Comparison of ENCODE assay signal across 10 mouse cellular contexts in the genomic region with DNA sequence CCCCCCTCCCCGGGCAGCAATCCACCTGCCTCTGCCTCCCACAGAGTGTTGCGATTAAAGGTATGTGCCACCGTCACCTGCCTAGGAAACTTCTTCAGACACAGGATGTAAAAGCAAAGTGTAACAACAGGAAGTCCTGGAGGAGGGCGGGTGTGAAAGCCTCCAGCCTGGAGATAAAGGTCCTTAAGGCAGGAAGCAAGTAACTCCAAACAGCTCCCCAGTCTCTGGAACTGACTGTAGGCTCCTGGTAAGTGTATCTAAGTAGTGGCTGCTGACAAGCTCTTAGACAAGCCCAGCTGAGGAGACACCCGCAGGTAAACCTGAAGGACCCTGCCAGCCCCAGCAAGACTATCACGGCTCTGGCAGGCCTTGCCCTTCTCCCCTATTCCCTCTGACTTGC. TPM values are rescaled to one million over a fixed set of nuclear protein-coding genes. Genes with fewer than 3 reads are reported as not detected.
DNase-seq lines count a peak whose midpoint lies in the region; TF ChIP-seq lines count a peak whose summit lies in the region.
"Had no signal": no experiment of that assay in that cellular context is flagged by ENCODE, and none has a peak within 500 bp of the region (broad histone marks: within the 10 kb centered on the region; RNA-seq: fewer than 3 reads in every experiment).

No protein-coding gene starts in this region.

- H3K79me2 ChIP-seq in liver, adult 2 months (ENCODE audit: control insufficient read depth, insufficient read depth, low read length) = no peaks in the 10 kb centered on the region

- WGBS in liver, adult 2 months = 74% methylated on average over 3 of the region's 6 CpGs
- WGBS in midbrain, embryonic 10.5 days = 67% methylated on average over 5 of the region's 6 CpGs

- TF ChIP-seq CTCF in liver, adult 2 months (IDR thresholded peaks at IDR 0.05; ENCODE audit: low read depth, low read length) = no peak

- intact Hi-C loops in left cerebral cortex, postnatal 10 days (cut with DNase I) = no loop called here
- intact Hi-C loops in gastrocnemius, postnatal 36 days (cut with DNase I) = no loop called here

- no peak overlapping the region for H3K9ac ChIP-seq in liver, adult 2 months (ENCODE audit: low read depth, low read length)
- H3K9ac ChIP-seq: midbrain, embryonic 12.5 days had no signal

- H3K27me3 ChIP-seq in liver, adult 2 months (ENCODE audit: control insufficient read depth, insufficient read depth, low read length) = no peaks in the 10 kb centered on the region
- no peaks in the 10 kb centered on the region for H3K27me3 ChIP-seq in midbrain, embryonic 10.5 days (ENCODE audit: low read depth, poor library complexity, severe bottlenecking)
- H3K27me3 ChIP-seq: midbrain, embryonic 12.5 days had no signal

- peak overlapping the region; percentile 42; the same call in 1 of the 2 replicates for H3K27ac ChIP-seq in liver, adult 2 months (replicated peaks; ENCODE audit: insufficient read depth, low read depth, low read length)
- no peak overlapping the region for H3K27ac ChIP-seq in midbrain, embryonic 10.5 days (replicated peaks)
- H3K27ac ChIP-seq: kidney, postnatal 0 days; midbrain, embryonic 12.5 days had no signal

- peaks cover 3% of the 10 kb centered on the region; the same call in 1 of the 2 replicates for H3K9me3 ChIP-seq in midbrain, embryonic 10.5 days (replicated peaks)
- H3K9me3 ChIP-seq: midbrain, embryonic 12.5 days had no signal

- H3K36me3 ChIP-seq in liver, adult 2 months (ENCODE audit: control insufficient read depth, insufficient read depth, low read length) = no peaks in the 10 kb centered on the region
- H3K36me3 ChIP-seq in midbrain, embryonic 10.5 days = no peaks in the 10 kb centered on the region
- H3K36me3 ChIP-seq: midbrain, embryonic 12.5 days had no signal

- DNase-seq in liver, adult 2 months (ENCODE audit: extremely low read depth, low read depth, low spot score) = no peak
- DNase-seq in liver = no peak
- peak; percentile 39 for DNase-seq in kidney, adult 18-20 months
- peak; percentile 72 for DNase-seq in lung, postnatal 10 days
- no peak for DNase-seq in right cerebral cortex, postnatal 36 days (ENCODE audit: low spot score in 2 of 2)
- no peak for DNase-seq in left cerebral cortex, postnatal 10 days (ENCODE audit: extremely low spot score in 1 of 2, low spot score in 2 of 2)
- no peak for DNase-seq in midbrain, embryonic 10.5 days (ENCODE audit: low spot score)
- no peak for DNase-seq in gastrocnemius, postnatal 36 days

- TF ChIP-seq POLR2A in liver, adult 2 months (IDR thresholded peaks at IDR 0.05; ENCODE audit: extremely low read depth, insufficient read depth, low read length) = no peak

- H3K4me3 ChIP-seq in liver, adult 2 months (ENCODE audit: insufficient read depth, low read depth, low read length) = no peak overlapping the region
- H3K4me3 ChIP-seq in midbrain, embryonic 10.5 days = no peak overlapping the region
- H3K4me3 ChIP-seq: midbrain, embryonic 12.5 days had no signal

- H3K4me1 ChIP-seq in liver, adult 2 months (ENCODE audit: control insufficient read depth, insufficient read depth, low read length) = no peaks in the 10 kb centered on the region
- H3K4me1 ChIP-seq in midbrain, embryonic 10.5 days = no peaks in the 10 kb centered on the region; the same call in 1 of the 2 replicates
- H3K4me1 ChIP-seq: midbrain, embryonic 12.5 days had no signal

RNA-seq across cellular contexts. Expression of a gene that starts 10.3 kb away (rescaled TPM):
- total RNA-seq in liver, adult 2 months (2014; rRNA removed) = 0.09 and 0.13 TPM in 2 replicates
- polyA plus RNA-seq in liver, adult 2 months (2012; rRNA removed) = 0.78 and 1.6 TPM in 2 replicates
- total RNA-seq in left cerebral cortex, postnatal 10 days (2021) = not detected
- 0.54 TPM in 1 of 2 replicates, not detected in the other for polyA plus RNA-seq in midbrain, embryonic 10.5 days (2016; fragmentation: Nextera tagmentation; extraction: Ambion mirVana)
- not detected for total RNA-seq in gastrocnemius, postnatal 36 days (2021)
- polyA plus RNA-seq: midbrain, embryonic 12.5 days had no signal

RNA-seq across cellular contexts. Expression of a gene that starts 19.3 kb away (rescaled TPM):
- total RNA-seq in liver, adult 2 months (2014; rRNA removed) = 5.1 and 7.6 TPM in 2 replicates
- polyA plus RNA-seq in liver, adult 2 months (2012; rRNA removed) = 3.4 and 6.8 TPM in 2 replicates
- total RNA-seq in left cerebral cortex, postnatal 10 days (2021) = 10 to 100 TPM in 1 of 2 experiments, 1 to 10 TPM in 1; 9.8 to 14.1 TPM
- 7.4 and 7.5 TPM in 2 replicates for polyA plus RNA-seq in midbrain, embryonic 10.5 days (2016; fragmentation: Nextera tagmentation; extraction: Ambion mirVana)
- 1 to 10 TPM; 4.6 to 7.7 TPM for total RNA-seq in gastrocnemius, postnatal 36 days (2021)

RNA-seq across cellular contexts. Expression of a gene that starts 25.0 kb away (rescaled TPM):
- total RNA-seq in liver, adult 2 months (2014; rRNA removed) = not detected in 2 replicates
- not detected in 2 replicates for polyA plus RNA-seq in liver, adult 2 months (2012; rRNA removed)
- total RNA-seq in left cerebral cortex, postnatal 10 days (2021) = not detected
- polyA plus RNA-seq in midbrain, embryonic 10.5 days (2016; fragmentation: Nextera tagmentation; extraction: Ambion mirVana) = not detected in 2 replicates
- total RNA-seq in gastrocnemius, postnatal 36 days (2021) = not detected
- polyA plus RNA-seq: kidney, postnatal 0 days; midbrain, embryonic 12.5 days had no signal

RNA-seq across cellular contexts. Expression of a gene that starts 51.0 kb away (rescaled TPM):
- not detected in 2 replicates for total RNA-seq in liver, adult 2 months (2014; rRNA removed)
- polyA plus RNA-seq in liver, adult 2 months (2012; rRNA removed) = not detected in 2 replicates
- not detected for total RNA-seq in left cerebral cortex, postnatal 10 days (2021)
- not detected in 2 replicates for polyA plus RNA-seq in midbrain, embryonic 10.5 days (2016; fragmentation: Nextera tagmentation; extraction: Ambion mirVana)
- total RNA-seq in gastrocnemius, postnatal 36 days (2021) = not detected
- polyA plus RNA-seq: kidney, postnatal 0 days; midbrain, embryonic 12.5 days had no signal

RNA-seq across cellular contexts. Expression of a gene that starts 52.5 kb away (rescaled TPM):
- not detected in 2 replicates for total RNA-seq in liver, adult 2 months (2014; rRNA removed)
- polyA plus RNA-seq in liver, adult 2 months (2012; rRNA removed) = not detected in 2 replicates
- total RNA-seq in left cerebral cortex, postnatal 10 days (2021) = not detected
- not detected in 2 replicates for polyA plus RNA-seq in midbrain, embryonic 10.5 days (2016; fragmentation: Nextera tagmentation; extraction: Ambion mirVana)
- total RNA-seq in gastrocnemius, postnatal 36 days (2021) = not detected
- polyA plus RNA-seq: midbrain, embryonic 12.5 days had no signal

Comparison
In these comparisons a context has a peak if more than half of its experiments do, and no peak if none do; other contexts are left out.
1. DNase-seq: peak in kidney, adult 18-20 months (single experiment) and lung, postnatal 10 days (single experiment); none in liver, adult 2 months (single experiment), liver (single experiment), right cerebral cortex, postnatal 36 days (0 of 2), left cerebral cortex, postnatal 10 days (0 of 2), midbrain, embryonic 10.5 days (single experiment) and gastrocnemius, postnatal 36 days (0 of 2).